Mouse (Mus musculus): ENCODE measurements around the gene Ptpn3.

Ptpn3 gene

DNA sequence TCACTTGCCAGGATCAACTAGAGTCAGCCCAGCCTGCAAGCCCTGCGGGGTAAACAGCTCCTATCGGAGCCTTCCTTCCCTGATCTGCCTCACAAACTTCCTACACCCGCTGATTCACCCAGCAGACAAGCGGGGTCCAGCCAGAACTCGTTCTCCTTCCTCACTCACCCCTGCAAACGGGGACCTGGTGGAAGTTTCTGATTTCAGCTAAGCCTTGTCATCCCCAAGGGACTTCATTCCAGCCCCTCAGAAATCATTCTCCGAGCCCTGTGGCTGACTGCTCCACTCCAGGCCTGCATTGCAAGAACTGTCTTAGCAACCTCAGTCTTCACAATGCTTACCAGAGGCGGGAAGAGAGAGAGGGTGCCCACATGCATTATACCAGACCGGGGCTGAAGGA, 39.8 kb downstream of the Ptpn3 start:
- no peak for DNase-seq

DNA sequence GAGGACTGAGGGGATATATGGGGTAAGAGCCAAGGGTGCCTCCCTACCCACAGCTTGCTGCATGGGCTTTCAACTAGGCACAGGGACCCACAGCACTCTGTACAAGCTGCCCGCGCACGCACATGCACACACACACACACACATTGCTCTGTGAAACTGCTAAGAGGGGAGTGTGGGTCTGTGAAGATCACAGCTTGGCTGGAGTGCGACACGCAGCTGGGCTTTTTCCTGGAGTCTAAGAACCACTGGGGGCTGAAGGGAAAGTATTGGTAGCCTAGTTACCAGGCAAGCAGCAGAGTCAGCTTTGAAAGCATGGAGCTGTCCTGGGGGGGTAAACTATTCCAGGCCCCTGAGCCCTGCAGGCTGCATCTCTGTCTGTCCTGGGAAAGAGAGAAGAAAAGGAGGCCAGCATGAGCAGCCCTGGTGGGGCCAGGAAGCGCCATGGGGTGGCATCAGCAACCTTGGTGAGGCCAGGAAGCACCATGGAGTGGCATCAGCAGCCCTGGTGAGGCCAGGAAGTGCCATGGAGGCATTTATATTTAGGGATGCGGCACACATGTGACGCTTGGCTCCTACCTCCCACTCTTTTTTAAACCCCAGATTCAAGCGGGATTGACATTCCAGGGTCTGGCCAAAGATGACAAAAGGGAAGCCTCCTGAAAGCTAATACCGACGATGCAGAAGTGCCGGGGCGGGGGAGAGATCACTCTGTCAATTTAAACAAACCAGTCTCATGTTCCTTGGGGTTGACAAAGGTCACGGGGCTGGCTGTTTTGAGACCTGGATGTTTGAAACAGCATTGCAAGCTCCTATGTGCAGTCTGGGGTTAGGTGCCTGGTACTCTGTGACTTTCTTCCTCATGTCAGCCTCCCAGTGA, 43.2 kb downstream of the Ptpn3 start:
- DNase-seq, result no peak

DNA sequence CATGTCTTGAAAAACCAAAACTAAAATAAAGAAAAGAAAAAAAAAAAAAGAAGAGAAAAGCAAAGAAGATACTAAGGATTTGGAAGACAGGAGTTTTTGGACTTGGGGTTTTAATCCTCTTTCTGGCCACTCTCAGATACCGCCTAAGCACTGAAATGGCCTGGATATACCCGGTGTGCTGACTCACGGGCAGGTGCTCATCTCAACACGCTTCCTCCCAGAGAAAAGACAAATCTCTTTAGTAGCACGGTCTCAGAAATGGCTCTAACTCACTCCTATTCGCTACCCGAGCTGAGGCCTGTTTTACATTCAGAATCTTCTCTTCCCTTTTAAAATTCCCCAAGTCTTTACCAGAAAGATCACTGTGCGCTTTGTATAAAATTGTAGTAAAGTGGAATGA, 44.2 kb downstream of the Ptpn3 start:
- no peak for DNase-seq

DNA sequence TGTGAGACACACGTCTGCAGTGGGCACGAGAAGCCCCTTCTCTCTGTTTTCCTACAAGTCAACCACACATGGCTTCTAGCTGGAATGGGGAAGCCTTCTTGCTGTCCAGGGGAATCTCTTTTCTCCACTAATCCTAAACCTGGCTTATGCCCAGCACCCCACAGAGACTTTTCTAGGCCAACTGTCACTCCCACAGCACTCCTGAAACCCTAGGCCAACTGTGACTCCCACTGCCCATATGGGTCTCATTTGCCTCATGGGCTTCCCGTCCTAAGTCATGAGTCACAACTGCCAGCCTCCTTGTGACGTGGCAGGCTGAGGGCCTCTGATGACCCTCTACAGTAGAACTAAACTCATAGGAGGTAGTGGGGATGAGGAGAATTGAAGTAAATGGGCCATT, 44.9 kb downstream of the Ptpn3 start:
- no peak for DNase-seq

DNA sequence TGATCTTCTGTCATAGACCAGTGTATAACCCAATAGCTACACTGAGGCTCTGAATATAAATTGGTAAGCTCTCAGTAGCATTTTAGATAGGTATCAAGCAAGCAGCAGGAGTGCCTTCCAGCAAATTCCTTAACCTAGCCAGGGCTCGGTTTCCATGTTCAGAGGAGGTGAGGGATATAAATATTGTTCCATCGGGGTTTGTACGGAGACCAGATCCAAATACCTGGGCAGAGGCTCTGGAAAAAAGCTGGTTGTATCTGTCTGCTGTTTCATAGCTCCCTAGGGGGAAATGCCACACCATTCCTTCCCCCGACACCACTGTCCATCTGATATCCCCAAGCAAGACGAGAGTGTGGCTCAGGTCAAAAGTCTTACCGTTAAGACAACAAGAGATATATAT, 47.2 kb downstream of the Ptpn3 start:
- no peak for DNase-seq

DNA sequence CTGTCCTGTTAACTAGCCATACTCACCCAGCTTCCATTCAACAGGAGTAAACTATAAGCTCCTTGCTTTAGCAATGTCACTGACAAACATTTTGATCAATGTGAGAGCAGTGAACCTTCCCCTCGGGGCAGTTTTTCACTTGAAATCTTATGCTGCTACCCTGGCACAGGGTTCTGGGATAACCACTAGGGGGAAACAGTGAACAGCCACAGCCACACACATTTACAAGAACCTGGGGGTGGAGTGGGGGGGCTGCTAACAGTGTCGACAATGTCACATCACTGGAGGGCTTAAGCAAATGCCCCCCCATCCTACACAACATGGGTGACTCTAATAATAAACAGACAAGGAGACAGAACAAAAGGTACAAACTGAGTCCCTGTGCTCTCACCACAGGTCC, 51.0 kb downstream of the Ptpn3 start:
- DNase-seq, result peak; percentile 24

DNA sequence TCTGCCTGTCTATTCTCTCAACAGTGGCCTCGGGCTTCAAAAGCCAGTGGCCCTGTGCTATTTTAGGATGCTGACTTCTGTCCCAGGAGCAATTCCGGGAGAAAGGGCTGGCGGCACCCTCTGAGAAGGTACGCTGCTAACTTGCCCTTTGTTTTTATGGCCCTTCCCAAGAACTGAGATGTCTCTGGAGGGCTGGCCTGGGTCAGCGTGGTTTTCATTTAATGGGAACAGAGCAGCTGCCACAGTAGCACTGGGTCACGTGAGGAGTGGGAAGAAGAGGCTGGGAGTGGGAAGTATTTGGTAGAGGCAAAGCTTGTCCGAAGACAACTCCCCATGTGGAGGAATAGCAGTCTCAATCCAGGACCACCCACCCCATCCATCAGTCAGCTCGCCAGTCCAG, 52.5 kb downstream of the Ptpn3 start:
- DNase-seq, result no peak

DNA sequence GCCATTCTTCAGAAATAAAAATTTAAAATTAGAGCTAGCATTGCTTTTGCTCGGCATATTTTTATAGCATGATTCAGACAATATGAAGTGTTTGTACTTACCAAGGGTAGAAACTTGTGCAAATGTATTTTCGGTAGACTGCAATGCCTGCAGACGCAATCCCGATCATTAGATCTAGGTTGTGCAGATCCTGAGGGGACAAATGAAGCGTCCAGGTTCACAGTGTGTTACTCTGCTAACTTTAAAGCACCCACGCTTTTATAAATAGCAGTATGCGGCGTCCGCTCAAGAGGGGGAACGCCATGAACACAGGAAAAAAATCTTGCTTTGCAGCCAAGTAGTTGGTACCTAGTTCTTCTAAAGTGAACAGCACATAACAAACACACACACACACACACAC, 56.8 kb downstream of the Ptpn3 start:
- DNase-seq, result no peak

DNA sequence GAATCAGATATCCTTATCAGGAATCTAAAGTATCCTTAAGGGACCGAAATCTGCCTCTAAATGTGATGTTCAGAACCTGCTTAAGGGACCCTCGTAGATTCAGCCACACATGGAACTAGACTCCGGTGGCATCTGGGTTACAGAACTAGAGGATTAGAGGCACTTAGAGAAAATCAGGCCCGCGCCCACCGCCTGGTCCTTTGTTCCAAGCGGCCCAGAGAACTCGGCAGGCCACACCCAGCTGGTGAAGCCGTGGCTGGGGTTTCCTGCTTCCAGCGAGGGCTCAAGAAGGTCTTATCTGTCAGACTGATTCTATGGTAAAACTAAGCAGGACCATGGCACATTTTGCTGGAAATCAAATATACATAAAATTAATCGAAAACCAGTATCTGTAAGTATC, 58.3 kb downstream of the Ptpn3 start:
- no peak for DNase-seq

DNA sequence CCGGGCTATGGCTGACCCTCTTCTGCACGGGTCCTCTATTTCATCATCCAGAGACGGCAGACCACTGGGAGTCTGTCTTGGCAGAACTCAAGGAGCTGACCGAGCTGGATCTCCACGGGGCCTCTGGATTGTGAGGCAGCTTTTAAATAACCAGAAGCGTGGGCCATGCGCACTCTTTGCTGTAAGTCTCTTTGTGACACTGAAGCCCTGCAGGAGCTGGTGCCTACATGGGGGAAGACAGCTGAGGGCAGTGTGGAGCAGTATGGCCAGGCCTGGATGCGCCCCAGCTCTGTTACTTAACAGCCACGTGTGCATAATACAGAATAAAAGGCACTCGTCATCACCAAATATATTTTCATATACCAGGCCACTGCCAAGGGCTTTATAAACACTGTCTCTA, 60.7 kb downstream of the Ptpn3 start:
- DNase-seq, result no peak

DNA sequence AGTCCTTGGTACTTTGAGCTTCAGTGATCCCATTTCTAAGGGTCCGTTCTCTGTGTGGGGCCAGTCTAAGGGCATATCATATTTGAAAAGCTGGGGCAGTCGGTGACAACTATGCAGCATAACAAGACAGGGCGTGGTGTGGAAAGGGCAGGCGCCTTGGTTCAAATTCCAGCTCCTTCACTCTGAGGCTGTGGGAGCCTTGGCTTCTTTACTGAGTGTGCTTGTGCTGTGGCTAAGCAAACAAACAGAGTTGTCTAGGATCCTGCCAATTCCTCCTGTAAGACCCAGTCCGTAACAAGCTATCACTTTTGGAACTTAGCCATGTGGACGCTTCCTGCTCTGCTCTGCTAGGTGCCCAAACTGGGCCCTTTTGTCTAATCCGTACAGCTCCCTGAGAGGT, 61.5 kb downstream of the Ptpn3 start:
- DNase-seq, result no peak

DNA sequence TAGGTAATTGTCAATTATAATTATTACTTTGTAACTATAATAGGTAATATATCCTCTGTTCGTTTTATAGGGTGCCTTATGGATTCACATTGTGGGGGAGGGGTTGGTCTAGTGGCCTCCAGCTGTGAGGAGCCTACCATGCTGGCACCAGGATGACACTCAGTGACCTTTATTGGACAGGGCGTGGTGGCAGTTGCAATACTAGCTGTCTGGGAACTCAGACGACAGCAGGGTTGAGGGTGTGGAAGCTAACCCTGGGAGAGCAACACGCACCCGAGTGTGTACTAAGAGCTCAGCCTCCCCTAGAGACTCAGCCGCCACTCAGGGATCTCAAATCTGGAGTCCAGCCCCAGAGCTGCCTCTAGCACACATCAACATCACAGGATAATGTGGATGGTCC, 62.5 kb downstream of the Ptpn3 start:
- DNase-seq, result no peak

DNA sequence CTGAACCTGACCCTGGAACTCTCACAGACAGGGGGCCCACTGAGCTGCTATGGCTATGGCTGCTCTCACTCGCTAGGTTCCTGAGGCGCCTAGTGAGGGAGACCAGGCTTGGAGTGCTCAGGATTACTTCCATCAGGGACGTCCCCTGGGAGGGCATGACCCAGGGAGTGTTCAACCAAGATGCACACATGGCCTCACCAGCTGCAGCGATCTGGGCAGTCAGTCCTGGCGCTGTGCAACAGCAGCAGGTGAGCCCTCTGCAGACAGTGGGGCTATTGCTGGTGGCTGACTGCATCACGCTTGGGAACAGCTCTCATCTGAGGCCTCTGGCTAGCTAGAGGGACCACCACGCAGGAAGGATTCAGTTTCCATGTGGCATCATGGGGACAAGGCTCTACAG, 63.5 kb downstream of the Ptpn3 start:
- DNase-seq, result no peak

DNA sequence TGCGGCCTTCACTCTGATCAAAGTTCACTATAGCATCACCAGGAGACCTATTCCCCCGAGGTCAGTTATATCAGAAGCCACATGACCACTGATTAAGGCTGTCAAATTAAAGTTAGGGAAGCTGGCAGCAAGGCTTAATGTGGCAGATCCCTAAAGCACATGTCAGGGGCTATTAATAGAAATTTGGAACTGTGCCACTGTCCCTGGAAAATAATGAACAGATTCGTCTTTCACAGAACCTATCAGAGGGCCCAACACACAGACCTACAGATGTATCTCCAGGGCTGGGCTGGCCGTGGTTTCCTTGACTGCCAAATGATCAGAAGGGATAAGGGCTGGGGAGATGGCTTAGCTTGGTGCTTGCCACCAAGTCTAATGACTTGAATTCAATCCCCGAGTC, 65.1 kb downstream of the Ptpn3 start:
- no peak for DNase-seq

DNA sequence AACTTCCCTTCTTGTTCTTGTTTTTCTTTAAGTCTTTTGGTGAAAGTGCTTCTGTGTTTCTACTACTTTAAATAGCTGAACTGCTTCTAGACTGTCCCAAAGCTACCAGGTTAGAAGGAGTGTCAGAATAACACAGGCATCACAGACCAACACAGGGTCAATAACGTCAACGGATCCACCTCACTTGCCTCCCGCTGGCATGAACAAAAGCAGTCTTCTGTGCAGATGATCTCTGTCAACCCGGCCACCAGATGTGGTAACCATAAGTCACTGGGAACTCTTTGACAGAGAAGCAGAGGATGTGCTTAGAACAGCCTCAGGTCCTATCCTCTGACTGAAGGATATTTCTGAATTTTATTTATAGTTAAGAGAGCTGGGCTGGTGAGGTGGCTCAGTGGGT, 65.9 kb downstream of the Ptpn3 start:
- no peak for DNase-seq

DNA sequence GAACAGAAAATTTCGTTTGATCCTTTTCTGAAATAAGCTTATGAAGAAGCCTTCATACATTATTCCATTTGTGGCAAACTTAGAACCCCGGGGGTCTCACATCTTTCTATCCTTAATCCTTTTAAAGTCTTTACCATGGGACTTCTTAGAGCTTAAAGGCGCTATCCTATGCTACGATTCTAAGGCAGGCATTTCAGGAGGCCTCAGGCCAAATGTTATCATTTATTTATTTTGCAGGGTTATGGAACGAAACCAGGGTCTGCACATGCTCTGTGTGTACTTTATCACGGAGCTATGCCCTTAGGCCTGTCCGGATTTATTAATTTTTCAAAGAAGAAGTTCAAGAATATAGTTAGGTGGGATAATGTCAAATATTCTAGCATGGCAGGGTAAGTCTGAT, 67.3 kb downstream of the Ptpn3 start:
- no peak for DNase-seq

DNA sequence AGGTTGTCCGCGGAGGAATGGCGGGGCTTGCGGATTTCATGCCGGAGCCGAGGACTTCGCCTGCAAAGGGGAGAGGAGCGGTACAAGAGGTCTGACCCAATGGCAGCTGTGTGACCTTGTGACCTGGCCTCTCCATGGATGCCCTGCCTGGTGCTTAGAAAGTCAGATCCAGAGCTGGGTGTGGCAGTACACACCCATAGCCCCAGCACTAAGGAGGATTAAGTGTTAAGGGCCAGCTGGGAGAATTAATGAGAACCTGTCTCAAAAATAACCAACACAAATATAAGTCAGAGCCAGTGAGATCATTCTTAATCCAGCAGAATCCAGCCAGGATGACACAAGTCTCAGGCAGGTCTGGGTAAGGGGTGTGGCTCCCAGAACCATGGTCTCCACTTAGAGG, 69.2 kb downstream of the Ptpn3 start:
- no peak for DNase-seq

DNA sequence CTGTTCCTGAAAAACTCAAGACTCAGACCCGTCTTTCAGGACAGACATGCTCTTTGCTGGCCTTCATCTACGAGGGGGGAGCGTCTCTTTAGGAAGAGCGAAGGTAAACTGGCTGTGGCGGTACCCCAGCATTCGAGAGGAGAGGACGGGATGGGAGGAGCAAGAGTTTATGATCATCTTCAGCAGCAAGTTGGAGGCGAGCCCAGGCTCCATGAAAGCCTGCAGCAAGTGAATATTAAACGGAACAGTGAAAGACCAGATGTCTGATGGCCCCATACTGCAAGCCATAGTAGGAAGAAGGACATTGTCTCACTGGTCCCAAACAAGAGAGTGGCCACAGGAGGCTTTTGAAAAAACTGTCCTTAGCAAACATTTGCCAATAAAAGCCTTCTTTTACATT, 70.3 kb downstream of the Ptpn3 start:
- no peak for DNase-seq

DNA sequence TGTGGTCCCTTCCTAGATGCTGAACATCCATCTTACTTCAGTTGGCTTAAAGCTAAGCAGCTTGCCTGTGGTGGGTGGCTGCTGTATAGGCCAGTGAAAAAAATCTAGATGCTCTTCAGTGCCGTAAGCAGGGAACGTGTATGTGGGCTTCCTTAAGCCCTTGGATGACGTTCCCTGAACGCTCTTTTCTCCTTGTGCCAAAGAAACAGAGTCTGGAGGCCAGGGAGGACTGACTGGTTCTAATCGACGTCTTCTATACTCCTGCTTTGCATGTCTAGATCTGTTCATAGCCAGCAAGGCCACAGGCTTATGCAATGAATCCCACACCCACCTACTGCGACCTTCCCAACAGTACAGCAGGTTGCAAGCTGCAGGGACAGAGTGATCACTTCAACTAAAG, 71.3 kb downstream of the Ptpn3 start:
- DNase-seq, result no peak

DNA sequence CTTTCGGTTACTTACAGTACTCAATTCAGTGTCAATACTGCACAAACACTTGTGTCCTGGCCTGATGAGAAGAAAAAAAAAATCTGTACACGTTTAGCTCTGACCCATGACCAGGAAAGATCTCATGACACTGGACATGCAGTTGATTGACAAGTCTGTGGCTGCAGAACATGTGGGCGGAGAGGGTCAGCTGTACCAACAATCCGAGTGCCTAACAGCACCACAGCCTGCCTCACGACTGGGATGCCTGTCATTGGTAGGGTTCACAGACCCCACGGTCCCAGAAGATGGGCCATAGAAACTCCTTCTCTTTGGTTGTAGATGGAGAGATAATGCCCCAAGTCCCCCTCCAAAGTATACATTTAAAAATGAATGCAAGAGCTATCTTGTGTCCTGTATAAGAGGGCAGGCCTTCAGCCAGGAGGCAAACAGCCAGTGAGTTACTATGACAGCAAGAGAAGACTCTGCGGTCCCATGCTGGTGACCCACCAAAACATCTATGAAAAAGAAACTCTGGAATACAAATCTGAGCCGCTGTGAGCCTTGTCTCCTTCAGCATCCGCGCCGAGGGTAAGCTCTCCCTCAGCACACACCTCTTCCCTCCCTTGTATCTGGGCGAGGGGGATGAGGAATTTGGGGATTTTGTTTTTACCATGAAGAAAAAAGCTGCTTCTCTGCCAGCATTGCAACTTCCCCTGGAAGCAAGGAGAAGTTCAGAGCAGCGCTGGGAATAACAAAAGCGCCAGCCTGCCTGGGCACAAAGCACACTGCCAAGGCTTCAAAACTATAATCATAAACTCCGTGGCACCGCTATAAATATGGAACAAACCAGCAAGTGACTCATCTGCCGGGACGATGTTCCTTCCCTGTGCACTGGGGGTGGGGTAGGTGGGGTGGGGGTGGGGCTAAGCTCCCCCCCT, 72.8 kb downstream of the Ptpn3 start:
- DNase-seq, result no peak

DNA sequence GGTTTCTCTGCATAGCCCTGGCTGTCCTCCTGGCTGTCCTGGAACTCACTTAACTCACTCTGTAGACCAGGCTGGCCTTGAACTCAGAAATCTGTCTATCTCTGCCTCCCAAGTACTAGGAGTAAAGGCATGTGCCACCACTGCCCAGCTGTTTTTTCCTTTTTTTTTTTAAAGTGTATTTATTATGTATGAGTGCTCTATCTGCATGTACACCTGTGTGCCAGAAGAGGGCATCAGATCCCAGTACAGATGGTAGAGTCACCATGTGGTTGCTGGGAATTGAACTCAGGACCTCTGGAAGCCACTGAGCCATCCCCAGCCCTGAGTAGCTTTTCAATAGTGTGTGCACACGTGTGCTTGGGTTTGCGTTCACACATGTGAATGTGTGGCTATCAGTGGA, 76.9 kb downstream of the Ptpn3 start:
- no peak for DNase-seq

DNA sequence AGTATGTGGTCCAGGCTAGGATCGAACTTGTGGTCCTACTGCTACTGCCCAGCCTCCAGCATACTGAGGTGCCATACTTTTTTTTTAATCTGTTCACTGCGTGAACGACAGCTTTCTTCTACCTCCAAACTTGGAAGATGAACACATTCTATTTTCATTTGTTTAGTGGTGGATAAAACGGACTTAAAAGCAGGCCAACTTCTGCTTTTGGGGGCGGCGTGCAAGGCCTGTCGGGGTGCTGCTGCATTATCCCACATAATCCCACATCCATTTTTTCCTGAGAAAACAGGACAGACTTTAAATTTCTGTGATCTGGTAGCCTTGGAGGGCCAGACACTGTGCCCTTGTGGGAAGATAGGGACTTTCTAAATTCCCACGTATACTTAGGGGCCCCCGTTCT, 83.9 kb downstream of the Ptpn3 start:
- DNase-seq, result no peak

DNA sequence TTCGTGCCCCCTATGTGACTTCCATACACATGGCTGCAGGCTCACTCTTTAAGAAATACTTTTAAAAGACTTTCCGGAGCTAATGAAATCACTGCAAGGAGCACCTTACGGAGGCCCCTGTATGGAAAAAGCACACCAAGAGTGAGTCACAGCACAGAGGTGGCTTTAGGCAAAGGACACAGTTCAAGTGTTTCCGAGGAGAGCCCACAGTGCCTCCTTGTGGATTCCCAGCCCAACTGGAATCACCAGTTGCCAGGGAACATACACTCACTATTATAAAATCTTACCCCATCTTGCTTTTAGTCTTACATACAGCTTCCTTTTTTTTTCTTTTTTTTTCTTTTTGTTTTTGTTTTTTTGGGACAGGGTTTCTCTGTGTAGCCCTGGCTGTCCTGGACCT, 85.1 kb downstream of the Ptpn3 start:
- DNase-seq, result no peak

DNA sequence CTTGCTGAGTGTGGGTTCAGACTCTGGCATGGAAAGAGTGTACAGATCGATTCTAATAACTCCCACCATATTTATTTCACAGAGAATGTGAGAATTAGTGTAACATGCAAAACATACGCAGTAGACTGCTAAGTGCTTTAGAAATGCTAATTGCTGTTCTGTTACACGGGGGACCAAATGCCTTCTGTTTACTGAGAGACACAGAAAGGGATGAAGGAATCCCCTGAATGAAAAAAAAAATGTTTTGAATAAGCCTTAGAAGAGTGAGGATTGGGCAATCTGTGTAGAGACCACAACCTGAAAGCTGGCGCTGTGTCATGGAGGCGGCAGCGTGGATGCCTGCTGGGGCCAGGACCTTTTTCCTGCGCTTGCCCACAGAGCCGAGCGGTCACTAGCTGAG, 86.8 kb downstream of the Ptpn3 start:
- DNase-seq, result no peak

Measured in thymus, postnatal 14 days (tissue).